Mouse (Mus musculus): ENCODE measurements around the gene Gm9733. TPM values are rescaled to one million over a fixed set of nuclear protein-coding genes. Genes with fewer than 3 reads are reported as not detected.

Gm9733 gene
- polyA plus RNA-seq, 1 experiment from 2014 or later, result not detected

Other genes with a start within 250 kb of the Gm9733 start
- not detected in 2 replicates for gene Sirpb1a, start 94.2 kb upstream of the Gm9733 start, polyA plus RNA-seq (2016; fragmentation: Nextera tagmentation; extraction: Ambion mirVana)
- gene Sirpb1b, start 242.8 kb upstream of the Gm9733 start, polyA plus RNA-seq (2016; fragmentation: Nextera tagmentation; extraction: Ambion mirVana), result not detected in 2 replicates

Measured in forebrain, embryonic 10.5 days (tissue).